Mouse (Mus musculus) limb, embryonic 14.5 days (tissue): ENCODE results near the gene Txk. TPM values are rescaled to one million over a fixed set of nuclear protein-coding genes. Genes with fewer than 3 reads are reported as not detected.

Experiments used
- ATAC-seq: fragments of 200-750 bp; cut with Nextera tagmentation; 2 replicates; pipeline ENCODE4 v1.8.0; 2017; ENCODE audit warnings: low read depth, moderate number of reproducible peaks, moderate TSS enrichment; ENCODE audit not compliant: low FRiP score
- DNase-seq: peaks from one replicate; pipeline ENCODE4 v3.0.0-alpha.2; 2015; ENCODE audit warnings: low spot score
- H3K27ac ChIP-seq: fragments of 300-500 bp; sonication (generic); replicated peaks from 2 replicates; pipeline ENCODE4 v1.5.1; 2014; ENCODE audit warnings: low read depth, mild to moderate bottlenecking, low read length, moderate library complexity, mixed read lengths
- H3K27me3 ChIP-seq: fragments of 300-500 bp; sonication (generic); 2 replicates; pipeline ENCODE4 v1.6.1; 2014; ENCODE audit warnings: low read length, mixed read lengths; ENCODE audit not compliant: control insufficient read depth, insufficient read depth
- H3K36me3 ChIP-seq: fragments of 300-500 bp; sonication (generic); 2 replicates; pipeline ENCODE4 v1.6.1; 2014; ENCODE audit warnings: mild to moderate bottlenecking, low read length, moderate library complexity, mixed read lengths; ENCODE audit not compliant: control insufficient read depth, insufficient read depth
- H3K4me1 ChIP-seq: fragments of 300-500 bp; sonication (generic); 2 replicates; pipeline ENCODE4 v1.6.1; 2014; ENCODE audit warnings: antibody characterized with exemption, low read length, mixed read lengths; ENCODE audit not compliant: control insufficient read depth, insufficient read depth
- H3K4me2 ChIP-seq: fragments of 300-500 bp; sonication (generic); replicated peaks from 2 replicates; pipeline ENCODE4 v1.6.1; 2014; ENCODE audit warnings: low read depth, mild to moderate bottlenecking, low read length, moderate library complexity; ENCODE audit not compliant: severe bottlenecking
- H3K4me3 ChIP-seq: fragments of 300-500 bp; sonication (generic); replicated peaks from 2 replicates; pipeline ENCODE4 v1.5.1; 2014; ENCODE audit warnings: low read length
- H3K9ac ChIP-seq: fragments of 300-500 bp; sonication (generic); 2 replicates; pipeline ENCODE4 v1.6.1; 2014; ENCODE audit warnings: mild to moderate bottlenecking, low read depth, low read length, moderate library complexity; ENCODE audit not compliant: severe bottlenecking
- H3K9me3 ChIP-seq: fragments of 300-500 bp; sonication (generic); 2 replicates; pipeline ENCODE4 v1.6.1; 2016; ENCODE audit warnings: low read length; ENCODE audit not compliant: control insufficient read depth
- POLR2A ChIP-seq: fragments of 200-500 bp; IDR thresholded peaks from 2 replicates; pipeline ENCODE4 v1.8.0; 2012; ENCODE audit warnings: inconsistent platforms, mild to moderate bottlenecking, moderate library complexity, borderline replicate concordance; ENCODE audit not compliant: insufficient read depth, insufficient read length; ENCODE audit errors: extremely low read depth
- WGBS: fragments of 180-500 bp; shearing (Covaris S2); extraction: QIAGEN DNeasy Blood & Tissue Kit; methylation state at CpG from one replicate; pipeline ENCODE4 v1.1.7; 2014; 5-methylcytosine and 5-hydroxymethylcytosine counted together
- polyA plus RNA-seq, 2 experiments: library from polyadenylated mRNA; depleted of rRNA in 1 of 2; stranded (reverse) in 1 of 2; unstranded in 1 of 2; fragments of >200 nt; fragmentation: Nextera tagmentation in 1 of 2; extraction: Ambion mirVana in 1 of 2; gene quantifications; 2 replicates each; pipeline versions ENCODE4 v1.2.1 to v1.2.3; 2012 to 2014

Gene Txk
- polyA plus RNA-seq, 2 experiments: 0.13 to 0.17 TPM

DNA sequence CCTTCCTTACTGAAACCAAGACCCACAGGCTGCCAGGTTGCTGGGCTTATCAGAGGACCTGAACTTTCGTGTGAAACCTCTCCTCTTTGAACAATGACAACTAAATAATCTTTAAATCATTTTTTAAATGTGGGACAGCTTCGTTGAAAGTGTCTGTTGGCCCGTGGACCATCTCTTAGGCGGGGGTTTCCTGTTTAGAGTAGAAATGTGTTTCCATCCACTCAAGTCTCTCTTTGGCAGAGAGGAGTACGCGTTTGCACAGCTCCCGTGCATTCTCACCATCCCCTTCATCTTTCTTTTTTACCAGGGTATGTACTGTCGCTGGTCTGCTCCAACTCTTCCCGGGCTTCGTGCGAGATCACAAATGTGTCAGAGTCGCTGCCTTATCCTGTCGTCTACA lies 94.2 kb downstream of the Txk start:
- Histone ChIP-seq H3K4me2 (no peak overlapping the region), H3K4me3 (no peak overlapping the region), H3K27ac (no peak overlapping the region), H3K4me1 (peaks cover 8% of the 10 kb centered on the region), H3K9me3 (no peaks in the 10 kb centered on the region), H3K9ac (no peak overlapping the region), H3K36me3 (no peaks in the 10 kb centered on the region), H3K27me3 (no peaks in the 10 kb centered on the region)
- DNase-seq (no peak), ATAC-seq (no peak)
- 89% methylated on average over 13 of the region's 13 CpGs for WGBS
- no peak for TF ChIP-seq POLR2A

DNA sequence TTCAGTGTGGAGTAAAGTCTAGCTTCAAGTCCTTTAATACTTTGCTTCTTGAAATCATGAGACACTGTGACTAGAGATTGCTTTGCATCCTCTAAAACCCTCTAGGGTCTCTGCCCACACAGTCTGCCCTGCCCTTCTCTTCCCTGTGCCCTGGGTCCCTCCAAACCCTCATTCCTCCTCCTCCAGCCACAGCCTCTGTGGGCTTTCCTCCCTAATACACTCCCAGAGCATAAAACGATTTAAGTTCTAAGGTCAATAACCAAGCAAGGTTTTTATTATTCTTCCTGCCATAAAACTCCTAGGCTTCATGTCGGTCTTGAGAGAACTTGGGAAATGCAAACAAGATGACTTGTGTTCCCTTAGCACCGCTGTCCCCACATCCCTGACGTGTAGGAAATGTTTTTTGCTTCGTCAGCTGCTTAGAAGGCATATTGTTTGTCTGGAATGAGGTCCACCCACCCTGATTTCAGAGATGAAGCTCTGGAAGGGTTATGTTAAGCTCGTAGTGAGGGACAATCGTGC lies 96.2 kb downstream of the Txk start:
- Histone ChIP-seq H3K27ac (no peak overlapping the region), H3K27me3 (no peaks in the 10 kb centered on the region), H3K4me2 (no peak overlapping the region), H3K4me3 (no peak overlapping the region), H3K36me3 (no peaks in the 10 kb centered on the region), H3K9ac (no peak overlapping the region), H3K9me3 (no peaks in the 10 kb centered on the region), H3K4me1 (peaks cover 8% of the 10 kb centered on the region)
- no peak for TF ChIP-seq POLR2A
- no peak for DNase-seq
- WGBS: 16% methylated on average over 7 of the region's 7 CpGs
- no peak for ATAC-seq

DNA sequence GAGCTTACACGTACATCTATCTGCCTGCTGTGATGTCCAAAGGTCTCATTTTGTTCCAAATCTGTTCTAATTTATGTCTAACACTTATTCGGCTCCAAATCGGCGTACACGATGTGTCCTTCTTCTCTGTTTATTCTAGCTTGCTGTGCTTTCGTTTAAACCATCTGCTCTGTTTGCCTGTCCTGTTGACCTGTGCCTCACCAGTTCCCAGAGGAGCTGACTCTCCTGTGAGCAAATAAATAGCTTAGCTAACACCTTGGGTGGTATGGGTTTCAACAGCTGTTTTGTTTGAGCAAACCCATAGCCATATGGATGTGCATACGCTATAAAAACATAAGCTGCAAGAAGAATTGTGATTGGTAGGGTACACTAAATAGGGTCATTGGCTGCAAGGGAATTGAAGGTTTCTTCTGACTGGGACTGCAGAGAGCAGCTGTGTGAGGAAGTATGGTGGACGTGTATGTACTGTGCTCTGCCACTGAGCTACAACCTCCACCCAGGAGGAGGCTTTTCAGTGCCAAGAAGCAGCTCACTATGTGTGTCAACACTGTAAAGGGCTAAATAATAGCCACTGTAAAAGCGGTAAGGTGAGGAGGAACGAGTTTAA lies 99.4 kb downstream of the Txk start:
- H3K36me3 ChIP-seq: no peaks in the 10 kb centered on the region
- H3K4me2 ChIP-seq: no peak overlapping the region
- no peaks in the 10 kb centered on the region for H3K9me3 ChIP-seq
- H3K4me3 ChIP-seq: no peak overlapping the region
- no peak for TF ChIP-seq POLR2A
- H3K27ac ChIP-seq: no peak overlapping the region
- DNase-seq (no peak), ATAC-seq (no peak)
- H3K4me1 ChIP-seq: peaks cover 8% of the 10 kb centered on the region
- WGBS: 61% methylated on average over 10 of the region's 10 CpGs
- H3K27me3 ChIP-seq: no peaks in the 10 kb centered on the region
- no peak overlapping the region for H3K9ac ChIP-seq

DNA sequence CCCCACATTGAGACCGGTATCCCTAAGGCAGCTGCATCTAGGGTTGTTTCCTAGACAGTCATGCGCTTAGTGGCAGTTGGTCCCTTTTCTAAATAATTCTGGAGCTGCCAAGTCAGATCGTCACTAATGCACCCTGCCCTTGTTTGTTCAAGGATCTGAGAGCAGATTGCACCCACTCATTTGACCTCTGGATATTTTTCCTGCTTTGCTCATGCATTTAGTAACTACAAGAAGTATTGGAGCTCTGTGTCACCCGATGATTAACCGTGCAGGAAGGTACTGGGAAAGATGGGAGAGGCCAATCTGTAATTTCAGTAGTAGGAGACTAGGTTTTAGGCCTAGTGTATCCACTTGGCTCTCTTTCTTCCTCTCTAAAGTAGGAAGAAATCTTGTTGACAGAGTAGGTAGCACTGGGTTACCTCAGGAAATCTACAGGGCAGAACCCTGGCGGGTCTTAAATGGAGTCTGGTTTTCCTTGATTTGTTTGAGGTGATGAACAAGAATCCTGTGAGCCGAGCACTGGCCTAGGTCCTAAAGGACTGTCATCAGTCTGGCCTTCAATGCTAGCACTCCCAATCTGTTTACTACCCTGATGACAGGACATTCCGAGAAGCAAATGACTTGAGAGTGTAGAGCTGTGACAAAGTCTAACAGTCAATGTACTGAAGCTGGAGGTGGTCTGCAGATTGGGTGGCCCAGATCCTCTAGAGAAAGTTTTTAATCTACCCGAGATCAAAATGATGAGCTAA lies 103.4 kb downstream of the Txk start:
- no peak overlapping the region for H3K27ac ChIP-seq
- H3K27me3 ChIP-seq: no peaks in the 10 kb centered on the region
- no peaks in the 10 kb centered on the region for H3K36me3 ChIP-seq
- no peaks in the 10 kb centered on the region for H3K9me3 ChIP-seq
- no peak for DNase-seq
- no peak for TF ChIP-seq POLR2A
- no peak overlapping the region for H3K4me3 ChIP-seq
- 0 out of 2 replicates have a peak, but pooled peaks cover 5% of the 10 kb centered on the region for H3K4me1 ChIP-seq
- WGBS: 76% methylated on average over 9 of the region's 9 CpGs
- H3K4me2 ChIP-seq: no peak overlapping the region
- H3K9ac ChIP-seq: no peak overlapping the region
- no peak for ATAC-seq

DNA sequence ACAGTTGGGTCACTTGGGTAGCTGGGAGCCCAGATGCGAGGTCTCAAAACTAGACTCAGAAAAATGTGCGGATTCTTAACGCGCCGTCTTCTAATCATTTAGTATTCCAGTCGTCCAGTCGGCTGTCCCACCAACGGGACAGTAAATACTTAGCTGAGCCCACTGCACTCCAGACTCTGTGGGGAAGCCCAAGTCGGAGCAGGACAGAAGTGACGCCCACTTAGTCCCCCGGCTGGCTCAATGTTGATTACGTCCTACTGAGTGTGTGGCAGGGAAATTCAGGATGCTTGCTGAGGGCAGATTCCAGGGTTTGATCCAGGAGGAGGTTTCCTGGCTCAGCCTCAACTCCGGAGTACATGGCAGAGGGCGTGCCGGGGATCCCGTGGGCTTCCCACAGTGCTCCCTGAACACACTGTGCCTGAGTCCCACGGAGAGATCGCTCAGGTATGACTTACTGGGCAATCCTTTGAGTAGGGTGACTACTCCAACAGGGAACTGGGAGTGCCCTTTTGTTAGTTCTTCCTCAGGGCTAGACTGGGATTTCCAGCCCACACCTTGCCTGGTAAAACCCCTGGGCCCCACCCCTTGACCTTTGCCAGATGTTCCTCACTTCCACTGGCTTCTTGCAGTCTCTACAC lies 104.5 kb downstream of the Txk start:
- Histone ChIP-seq H3K27ac (no peak overlapping the region), H3K9ac (peak overlapping the region; percentile 45), H3K4me1 (0 out of 2 replicates have a peak, but pooled peaks cover 5% of the 10 kb centered on the region), H3K4me3 (peak overlapping the region; percentile 49), H3K36me3 (no peaks in the 10 kb centered on the region), H3K27me3 (no peaks in the 10 kb centered on the region), H3K4me2 (peak overlapping the region; percentile 92), H3K9me3 (no peaks in the 10 kb centered on the region)
- TF ChIP-seq POLR2A: no peak
- WGBS: 4% methylated on average over 18 of the region's 18 CpGs
- DNase-seq: no peak
- peak; percentile 35; the same call in 1 of the 2 replicates for ATAC-seq
